ENCODE assay signal across 24 mouse cellular contexts in the genomic region with DNA sequence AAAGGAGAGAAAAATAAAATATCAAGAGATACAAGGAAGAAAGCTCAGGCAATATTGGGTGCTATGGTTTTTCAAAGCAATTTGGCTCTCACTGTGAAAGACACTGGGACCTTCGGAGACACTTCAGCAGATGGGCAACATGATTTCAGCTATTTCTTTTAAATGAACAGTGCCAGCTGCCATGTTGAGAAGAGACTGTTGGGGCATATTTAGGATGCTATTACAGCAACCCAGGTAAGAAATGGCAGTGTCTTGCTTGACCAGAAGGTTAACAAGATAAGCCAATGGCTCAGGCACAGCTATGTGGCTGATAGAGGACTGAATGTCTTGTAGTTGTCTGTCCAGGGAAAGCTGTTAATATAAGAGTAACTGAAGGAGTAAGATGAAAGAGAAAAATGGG.
A peak's percentile ranks its signal among the peaks of the same experiment; 100 is the strongest.
DNase-seq lines count a peak whose midpoint lies in the region; ATAC-seq and TF ChIP-seq lines count a peak whose summit lies in the region.
"Had no signal": no experiment of that assay in that cellular context is flagged by ENCODE, and none has a peak within 500 bp of the region (broad histone marks: within the 10 kb centered on the region; RNA-seq: fewer than 3 reads in every experiment).

No protein-coding gene starts in this region.

- TF ChIP-seq POLR2A in thymus, adult 2 months (IDR thresholded peaks at IDR 0.05; ENCODE audit: control insufficient read depth, extremely low read depth, insufficient read depth, low read length, poor library complexity) = no peak

- no peaks in the 10 kb centered on the region for H3K9me3 ChIP-seq in hindbrain, postnatal 0 days (ENCODE audit: low read length)
- no peaks in the 10 kb centered on the region for H3K9me3 ChIP-seq in hindbrain, embryonic 13.5 days
- H3K9me3 ChIP-seq in forebrain, postnatal 0 days (ENCODE audit: low read length) = no peaks in the 10 kb centered on the region
- H3K9me3 ChIP-seq: G1E; heart, embryonic 10.5 days; limb, embryonic 13.5 days; liver, embryonic 12.5 days; midbrain, embryonic 12.5 days had no signal

- H3K4me1 ChIP-seq in hindbrain, postnatal 0 days (ENCODE audit: insufficient read depth, low read length) = no peaks in the 10 kb centered on the region
- no peaks in the 10 kb centered on the region for H3K4me1 ChIP-seq in hindbrain, embryonic 13.5 days (replicated peaks)
- no peaks in the 10 kb centered on the region for H3K4me1 ChIP-seq in forebrain, postnatal 0 days (ENCODE audit: insufficient read depth)
- H3K4me1 ChIP-seq in thymus, adult 2 months (replicated peaks; ENCODE audit: control insufficient read depth, insufficient read depth, low read length) = no peaks in the 10 kb centered on the region
- H3K4me1 ChIP-seq: heart, embryonic 10.5 days; limb, embryonic 13.5 days; liver, embryonic 12.5 days; midbrain, embryonic 12.5 days had no signal

- no peaks in the 10 kb centered on the region for H3K27me3 ChIP-seq in hindbrain, postnatal 0 days (ENCODE audit: insufficient read depth, low read length)
- H3K27me3 ChIP-seq in hindbrain, embryonic 13.5 days = no peaks in the 10 kb centered on the region
- no peaks in the 10 kb centered on the region for H3K27me3 ChIP-seq in forebrain, postnatal 0 days (ENCODE audit: insufficient read depth, low read length)
- no peaks in the 10 kb centered on the region for H3K27me3 ChIP-seq in thymus, adult 2 months (ENCODE audit: control insufficient read depth, insufficient read depth, low read length)
- H3K27me3 ChIP-seq: CH12.LX; limb, embryonic 13.5 days; liver, embryonic 12.5 days; midbrain, embryonic 12.5 days had no signal

- ATAC-seq in hindbrain, postnatal 0 days = no peak; the same call in 1 of the 2 replicates
- no peak for ATAC-seq in hindbrain, embryonic 13.5 days (ENCODE audit: low FRiP score)
- ATAC-seq in forebrain, postnatal 0 days = no peak; the same call in 1 of the 2 replicates
- ATAC-seq: activated CD4-positive, CD25-positive, alpha-beta regulatory T cell, adult 4 months; intestine, embryonic 16.5 days; liver, embryonic 12.5 days had no signal

- H3K36me3 ChIP-seq in hindbrain, postnatal 0 days (ENCODE audit: insufficient read depth, low read length) = no peaks in the 10 kb centered on the region
- H3K36me3 ChIP-seq in hindbrain, embryonic 13.5 days = no peaks in the 10 kb centered on the region
- H3K36me3 ChIP-seq in forebrain, postnatal 0 days (ENCODE audit: insufficient read depth) = no peaks in the 10 kb centered on the region
- H3K36me3 ChIP-seq in thymus, adult 2 months (ENCODE audit: control insufficient read depth, insufficient read depth, low read length) = no peaks in the 10 kb centered on the region
- H3K36me3 ChIP-seq: G1E; heart, embryonic 10.5 days; limb, embryonic 13.5 days; liver, embryonic 12.5 days; midbrain, embryonic 12.5 days had no signal

- no peak for TF ChIP-seq CTCF in hindbrain, postnatal 0 days (IDR thresholded peaks at IDR 0.05; ENCODE audit: low read depth)
- no peak for TF ChIP-seq CTCF in forebrain, postnatal 0 days (IDR thresholded peaks at IDR 0.05; ENCODE audit: low read depth)
- no peak for TF ChIP-seq CTCF in thymus, adult 2 months (IDR thresholded peaks at IDR 0.05; ENCODE audit: borderline replicate concordance, control insufficient read depth, extremely low read depth, insufficient read depth, low read length, poor library complexity)

- 71% methylated on average over 1 of the region's 1 CpGs for WGBS in hindbrain, postnatal 0 days
- 85% methylated on average over 1 of the region's 1 CpGs for WGBS in hindbrain, embryonic 13.5 days
- WGBS in forebrain, postnatal 0 days = 57% methylated on average over 1 of the region's 1 CpGs
- WGBS in thymus, adult 2 months = 94% methylated on average over 1 of the region's 1 CpGs

- peak; percentile 12 for DNase-seq in hindbrain, postnatal 0 days (ENCODE audit: low spot score)
- DNase-seq in cerebellum, adult 11 months = peak; percentile 10
- DNase-seq in cerebellum, adult 9-10 months = peak; percentile 68
- DNase-seq in forebrain, postnatal 0 days = peak; percentile 8
- no peak for DNase-seq in right cerebral cortex, adult 2 months (ENCODE audit: low spot score in 2 of 2)
- DNase-seq in thymus, adult 2 months = no peak
- DNase-seq: adrenal gland, adult 8-10 months; B cell, adult 2 months; kidney, adult 9 months; kidney, postnatal 14 days; lung, adult 18-20 months; lung, postnatal 14 days; right cerebral cortex, postnatal 14 days; spleen, adult 18-20 months; thymus, postnatal 25 days had no signal

- H3K4me3 ChIP-seq in hindbrain, postnatal 0 days (ENCODE audit: low read length) = no peak overlapping the region
- no peak overlapping the region for H3K4me3 ChIP-seq in hindbrain, embryonic 13.5 days
- H3K4me3 ChIP-seq in forebrain, postnatal 0 days (ENCODE audit: low read depth, low read length) = no peak overlapping the region
- no peak overlapping the region for H3K4me3 ChIP-seq in thymus, adult 2 months (ENCODE audit: control insufficient read depth, insufficient read depth, low read length)
- H3K4me3 ChIP-seq: heart, embryonic 10.5 days; limb, embryonic 13.5 days; liver, embryonic 12.5 days; midbrain, embryonic 12.5 days had no signal

- H3K27ac ChIP-seq in hindbrain, postnatal 0 days = no peak overlapping the region
- no peak overlapping the region for H3K27ac ChIP-seq in hindbrain, embryonic 13.5 days
- H3K27ac ChIP-seq in forebrain, postnatal 0 days (ENCODE audit: low read depth, low read length) = no peak overlapping the region
- H3K27ac ChIP-seq in thymus, adult 2 months (ENCODE audit: control insufficient read depth, insufficient read depth, low read length) = no peak overlapping the region
- H3K27ac ChIP-seq: heart, embryonic 10.5 days; limb, embryonic 13.5 days; liver, embryonic 12.5 days; midbrain, embryonic 12.5 days had no signal

- H3K9ac ChIP-seq in hindbrain, postnatal 0 days (replicated peaks; ENCODE audit: low read length) = no peak overlapping the region
- H3K9ac ChIP-seq in hindbrain, embryonic 13.5 days = no peak overlapping the region
- H3K9ac ChIP-seq in forebrain, postnatal 0 days = no peak overlapping the region
- H3K9ac ChIP-seq: limb, embryonic 13.5 days; liver, embryonic 12.5 days; midbrain, embryonic 12.5 days had no signal

- H3K4me2 ChIP-seq in hindbrain, postnatal 0 days (ENCODE audit: low read depth, low read length) = no peak overlapping the region
- no peak overlapping the region for H3K4me2 ChIP-seq in hindbrain, embryonic 13.5 days
- no peak overlapping the region for H3K4me2 ChIP-seq in forebrain, postnatal 0 days (ENCODE audit: low read depth)
- H3K4me2 ChIP-seq: limb, embryonic 13.5 days; liver, embryonic 12.5 days; midbrain, embryonic 12.5 days had no signal

Comparison
In these comparisons a context has a peak if more than half of its experiments do, and no peak if none do; other contexts are left out.
1. DNase-seq: peak in hindbrain, postnatal 0 days (single experiment), cerebellum, adult 11 months (single experiment), cerebellum, adult 9-10 months (single experiment) and forebrain, postnatal 0 days (single experiment); none in right cerebral cortex, adult 2 months (0 of 2) and thymus, adult 2 months (single experiment).